Mouse (Mus musculus) spleen, postnatal 10 days (tissue): ENCODE data around the gene Kifap3.

ENCODE experiments used
- DNase-seq, 2 experiments: peaks; one replicate each; pipeline ENCODE4 v3.0.0; 2021 to 2022; ENCODE audit warnings: low spot score in 2 of 2

Kifap3 gene

GRCm38 (mm10) chr1:163964008-163964689 lies 184.8 kb downstream of the Kifap3 start:
- DNase-seq = no peak
